Mouse (Mus musculus): ENCODE data around the gene Hs2st1. TPM values are rescaled to one million over a fixed set of nuclear protein-coding genes. Genes with fewer than 3 reads are reported as not detected.

Gene Hs2st1
- polyA plus RNA-seq, 1 experiment, result not detected

GRCm38 (mm10) chr3:144480595-144480994, 89.4 kb downstream of the Hs2st1 start:
- Histone ChIP-seq H3K4me3 (ENCODE audit: insufficient read depth, low read depth, low read length) (no peak overlapping the region), H3K4me1 (ENCODE audit: control insufficient read depth, insufficient read depth, low read length) (peaks cover 4% of the 10 kb centered on the region; the same call in 1 of the 2 replicates), H3K27ac (ENCODE audit: insufficient read depth, low read depth, low read length) (no peak overlapping the region)
- TF ChIP-seq CTCF (IDR thresholded peaks at IDR 0.05; ENCODE audit: insufficient read depth, low read depth, low read length) (no peak), POLR2A (IDR thresholded peaks at IDR 0.05; ENCODE audit: insufficient read depth, low read depth, low read length) (no peak)
- 91% methylated on average over 5 of the region's 5 CpGs for WGBS

DNA sequence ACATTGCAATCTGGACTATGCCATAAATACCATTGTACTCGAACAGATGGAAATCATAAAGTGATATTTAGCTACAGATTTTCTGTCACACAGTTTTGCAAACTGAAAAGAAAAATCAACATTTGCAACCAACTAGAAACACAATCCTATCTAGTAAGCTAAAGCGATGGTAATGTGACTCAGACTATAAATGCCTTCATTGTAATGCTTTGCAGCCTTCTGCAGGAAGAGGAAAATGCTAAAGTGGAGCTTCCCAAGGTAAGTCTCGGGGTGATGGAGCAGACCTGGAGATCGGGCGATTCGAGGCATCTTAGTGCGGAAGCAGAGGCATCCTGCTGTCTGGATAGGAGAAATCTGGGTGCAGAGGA, 91.6 kb downstream of the Hs2st1 start:
- Histone ChIP-seq H3K27ac (ENCODE audit: insufficient read depth, low read depth, low read length) (no peak overlapping the region), H3K4me3 (ENCODE audit: insufficient read depth, low read depth, low read length) (no peak overlapping the region), H3K4me1 (ENCODE audit: control insufficient read depth, insufficient read depth, low read length) (peaks cover 4% of the 10 kb centered on the region; the same call in 1 of the 2 replicates)
- TF ChIP-seq POLR2A (IDR thresholded peaks at IDR 0.05; ENCODE audit: insufficient read depth, low read depth, low read length) (no peak), CTCF (IDR thresholded peaks at IDR 0.05; ENCODE audit: insufficient read depth, low read depth, low read length) (no peak)
- WGBS, result 84% methylated on average over 7 of the region's 7 CpGs

- H3K4me3 ChIP-seq (ENCODE audit: insufficient read depth, low read depth, low read length), result no peak overlapping the region
- no peak overlapping the region for H3K27ac ChIP-seq (ENCODE audit: insufficient read depth, low read depth, low read length)
- WGBS, result 82% methylated on average over 12 of the region's 12 CpGs
- TF ChIP-seq CTCF (IDR thresholded peaks at IDR 0.05; ENCODE audit: insufficient read depth, low read depth, low read length) (no peak), POLR2A (IDR thresholded peaks at IDR 0.05; ENCODE audit: insufficient read depth, low read depth, low read length) (no peak)
- peaks cover 4% of the 10 kb centered on the region; the same call in 1 of the 2 replicates for H3K4me1 ChIP-seq (ENCODE audit: control insufficient read depth, insufficient read depth, low read length)
These were observed 92.1 kb downstream of the Hs2st1 start for GRCm38 (mm10) chr3:144477707-144478426.

DNA sequence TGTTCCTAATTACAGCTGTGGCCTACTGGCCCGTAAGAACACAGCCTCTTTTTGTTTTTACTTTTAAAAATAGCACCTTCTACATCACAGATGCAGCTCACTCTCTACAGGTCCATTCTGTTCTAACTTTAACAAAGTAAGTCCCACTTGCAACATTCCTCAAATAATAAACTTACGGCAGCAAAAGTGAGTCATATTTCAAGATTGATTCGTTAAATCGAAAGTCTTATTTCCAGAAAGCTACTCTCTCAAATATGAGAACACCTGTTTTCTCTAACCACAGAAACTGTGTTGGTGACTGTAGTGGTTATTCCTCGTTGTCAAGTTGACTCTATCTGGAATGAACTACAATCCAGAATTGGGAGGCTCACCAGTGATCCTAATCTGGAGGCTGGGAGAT, 94.1 kb downstream of the Hs2st1 start:
- H3K4me3 ChIP-seq (ENCODE audit: insufficient read depth, low read depth, low read length), result no peak overlapping the region
- WGBS, result 89% methylated on average over 5 of the region's 5 CpGs
- no peak for TF ChIP-seq CTCF (IDR thresholded peaks at IDR 0.05; ENCODE audit: insufficient read depth, low read depth, low read length)
- TF ChIP-seq POLR2A (IDR thresholded peaks at IDR 0.05; ENCODE audit: insufficient read depth, low read depth, low read length), result no peak
- peaks cover 8% of the 10 kb centered on the region for H3K4me1 ChIP-seq (ENCODE audit: control insufficient read depth, insufficient read depth, low read length)
- no peak overlapping the region for H3K27ac ChIP-seq (ENCODE audit: insufficient read depth, low read depth, low read length)

DNA sequence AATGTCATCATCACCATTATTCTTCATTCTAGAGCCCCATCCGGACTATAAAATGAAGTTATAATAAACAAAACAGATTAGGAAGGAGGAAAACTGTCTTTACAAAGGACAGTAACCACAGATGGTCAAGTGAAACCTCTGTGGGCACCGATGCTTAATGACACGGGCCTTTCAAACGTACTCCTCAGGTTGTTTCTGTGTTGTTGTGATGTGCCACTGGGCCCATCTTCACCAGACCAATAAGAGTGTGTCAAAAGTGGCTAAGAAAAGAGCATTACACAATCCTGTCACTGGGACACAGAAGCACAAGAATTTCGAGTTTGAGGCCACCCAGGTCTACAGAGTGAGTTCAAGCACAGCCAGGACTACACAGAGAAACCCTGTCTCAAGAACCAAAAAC, 95.3 kb downstream of the Hs2st1 start:
- Histone ChIP-seq H3K27ac (ENCODE audit: insufficient read depth, low read depth, low read length) (no peak overlapping the region), H3K4me3 (ENCODE audit: insufficient read depth, low read depth, low read length) (no peak overlapping the region), H3K4me1 (ENCODE audit: control insufficient read depth, insufficient read depth, low read length) (peaks cover 12% of the 10 kb centered on the region)
- WGBS, result 93% methylated on average over 5 of the region's 5 CpGs
- no peak for TF ChIP-seq POLR2A (IDR thresholded peaks at IDR 0.05; ENCODE audit: insufficient read depth, low read depth, low read length)
- TF ChIP-seq CTCF (IDR thresholded peaks at IDR 0.05; ENCODE audit: insufficient read depth, low read depth, low read length), result no peak

DNA sequence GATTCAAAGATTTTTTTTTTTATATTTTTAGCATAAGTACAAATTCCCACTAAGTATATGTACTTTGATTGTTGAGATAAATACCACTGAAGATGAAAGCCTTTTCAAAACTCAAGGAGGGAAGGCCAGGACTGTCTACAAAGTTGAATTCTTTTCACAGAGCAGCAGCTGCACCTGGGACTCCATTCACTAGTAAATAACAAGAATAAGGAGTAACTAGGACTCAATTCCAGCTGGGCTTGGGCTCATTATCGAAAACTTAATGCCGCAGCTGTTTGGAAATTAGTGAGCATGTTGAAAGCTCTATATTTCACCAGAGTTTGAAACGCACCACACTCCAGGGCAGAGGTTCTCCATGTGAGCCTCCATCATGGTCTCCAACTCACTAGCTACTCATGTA, 98.0 kb downstream of the Hs2st1 start:
- Histone ChIP-seq H3K4me1 (ENCODE audit: control insufficient read depth, insufficient read depth, low read length) (peaks cover 8% of the 10 kb centered on the region), H3K27ac (ENCODE audit: insufficient read depth, low read depth, low read length) (no peak overlapping the region), H3K4me3 (ENCODE audit: insufficient read depth, low read depth, low read length) (no peak overlapping the region)
- TF ChIP-seq POLR2A (IDR thresholded peaks at IDR 0.05; ENCODE audit: insufficient read depth, low read depth, low read length) (no peak), CTCF (IDR thresholded peaks at IDR 0.05; ENCODE audit: insufficient read depth, low read depth, low read length) (no peak)
- 52% methylated on average over 3 of the region's 3 CpGs for WGBS

DNA sequence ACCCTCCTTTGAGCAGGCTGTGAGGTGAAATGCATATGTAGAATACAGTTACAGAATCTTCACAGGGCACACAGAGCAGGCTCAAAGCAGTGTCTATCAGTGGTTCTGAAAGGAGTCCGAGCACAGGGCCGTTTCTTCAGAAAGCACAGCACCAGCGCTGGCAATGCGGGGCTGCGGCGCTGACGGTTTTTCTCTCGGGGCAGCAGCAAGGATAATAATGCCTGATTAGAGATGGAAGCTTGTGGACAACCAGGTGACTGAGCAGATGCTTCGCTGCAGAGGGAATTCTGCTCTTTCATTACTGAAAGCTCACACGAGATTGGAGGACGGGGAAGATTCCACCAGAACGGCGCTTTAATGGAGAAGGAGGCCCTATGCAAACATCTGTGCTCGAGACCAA, 99.1 kb downstream of the Hs2st1 start:
- WGBS, result 74% methylated on average over 14 of the region's 14 CpGs
- H3K27ac ChIP-seq (ENCODE audit: insufficient read depth, low read depth, low read length), result no peak overlapping the region

DNA sequence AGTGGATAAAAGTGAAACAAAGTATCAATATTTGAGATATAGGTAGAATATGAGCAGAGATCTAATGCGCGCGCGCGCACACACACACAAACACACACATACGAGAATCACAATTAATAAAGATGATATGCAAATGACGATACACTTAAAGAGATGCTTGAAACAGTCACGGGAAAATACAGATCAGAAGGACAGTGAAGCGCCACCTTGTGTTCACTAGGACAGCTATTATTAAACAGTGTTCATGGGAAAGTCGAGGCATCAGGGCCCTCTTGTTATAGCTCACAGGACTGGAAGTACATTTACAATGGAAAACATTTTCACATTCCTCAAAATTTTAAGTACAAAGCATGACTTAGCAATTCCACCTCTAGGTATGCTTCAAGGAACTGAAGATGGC, 102.5 kb downstream of the Hs2st1 start:
- Histone ChIP-seq H3K27ac (ENCODE audit: insufficient read depth, low read depth, low read length) (no peak overlapping the region), H3K4me1 (ENCODE audit: control insufficient read depth, insufficient read depth, low read length) (peaks cover 8% of the 10 kb centered on the region), H3K4me3 (ENCODE audit: insufficient read depth, low read depth, low read length) (no peak overlapping the region)
- 74% methylated on average over 10 of the region's 10 CpGs for WGBS
- TF ChIP-seq POLR2A (IDR thresholded peaks at IDR 0.05; ENCODE audit: insufficient read depth, low read depth, low read length) (no peak), CTCF (IDR thresholded peaks at IDR 0.05; ENCODE audit: insufficient read depth, low read depth, low read length) (no peak)

More for the DNA sequence above, 99.1 kb downstream of the Hs2st1 start:
- Histone ChIP-seq H3K4me3 (ENCODE audit: insufficient read depth, low read depth, low read length) (no peak overlapping the region), H3K4me1 (ENCODE audit: control insufficient read depth, insufficient read depth, low read length) (peaks cover 8% of the 10 kb centered on the region)
- no peak for TF ChIP-seq CTCF (IDR thresholded peaks at IDR 0.05; ENCODE audit: insufficient read depth, low read depth, low read length)
- no peak for TF ChIP-seq POLR2A (IDR thresholded peaks at IDR 0.05; ENCODE audit: insufficient read depth, low read depth, low read length)

DNA sequence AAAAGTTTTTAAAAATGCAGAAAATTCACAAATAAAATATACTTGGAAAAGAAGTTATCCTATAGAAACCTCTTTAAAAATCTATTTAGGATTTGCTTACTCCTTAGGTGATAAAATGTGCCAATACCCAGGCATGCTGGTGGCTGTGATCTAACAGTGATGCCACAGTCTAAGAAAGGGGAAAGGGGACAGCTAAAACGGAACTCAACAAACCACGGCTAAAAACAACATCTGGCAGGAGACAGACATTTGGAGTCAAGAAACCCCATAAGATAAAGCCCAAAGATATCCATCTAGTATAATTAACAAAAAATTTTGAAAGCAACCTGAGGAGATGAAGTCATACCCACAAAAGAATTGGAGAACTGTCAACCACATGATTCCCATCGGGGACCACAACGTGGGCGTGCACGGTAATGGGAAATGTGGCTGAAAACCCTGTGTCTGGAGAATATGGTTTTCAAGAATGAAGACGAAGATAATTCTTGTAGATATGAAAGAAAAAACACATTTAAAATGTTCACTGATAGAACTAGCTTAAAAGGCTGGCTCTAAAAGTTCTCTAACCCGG, 103.8 kb downstream of the Hs2st1 start:
- 95% methylated on average over 8 of the region's 8 CpGs for WGBS
- Histone ChIP-seq H3K27ac (ENCODE audit: insufficient read depth, low read depth, low read length) (no peak overlapping the region), H3K4me3 (ENCODE audit: insufficient read depth, low read depth, low read length) (no peak overlapping the region), H3K4me1 (ENCODE audit: control insufficient read depth, insufficient read depth, low read length) (peaks cover 4% of the 10 kb centered on the region; the same call in 1 of the 2 replicates)
- no peak for TF ChIP-seq POLR2A (IDR thresholded peaks at IDR 0.05; ENCODE audit: insufficient read depth, low read depth, low read length)
- TF ChIP-seq CTCF (IDR thresholded peaks at IDR 0.05; ENCODE audit: insufficient read depth, low read depth, low read length), result no peak

Measured in olfactory bulb, adult 2 months (tissue).